Mouse (Mus musculus) spleen, postnatal 4 days (tissue): Measurements from ENCODE around the gene Samd11.

Experiments used
- DNase-seq, 2 experiments: peaks; one replicate each; pipeline ENCODE4 v3.0.0; 2022; ENCODE audit warnings: low spot score in 2 of 2

Samd11 gene

DNA sequence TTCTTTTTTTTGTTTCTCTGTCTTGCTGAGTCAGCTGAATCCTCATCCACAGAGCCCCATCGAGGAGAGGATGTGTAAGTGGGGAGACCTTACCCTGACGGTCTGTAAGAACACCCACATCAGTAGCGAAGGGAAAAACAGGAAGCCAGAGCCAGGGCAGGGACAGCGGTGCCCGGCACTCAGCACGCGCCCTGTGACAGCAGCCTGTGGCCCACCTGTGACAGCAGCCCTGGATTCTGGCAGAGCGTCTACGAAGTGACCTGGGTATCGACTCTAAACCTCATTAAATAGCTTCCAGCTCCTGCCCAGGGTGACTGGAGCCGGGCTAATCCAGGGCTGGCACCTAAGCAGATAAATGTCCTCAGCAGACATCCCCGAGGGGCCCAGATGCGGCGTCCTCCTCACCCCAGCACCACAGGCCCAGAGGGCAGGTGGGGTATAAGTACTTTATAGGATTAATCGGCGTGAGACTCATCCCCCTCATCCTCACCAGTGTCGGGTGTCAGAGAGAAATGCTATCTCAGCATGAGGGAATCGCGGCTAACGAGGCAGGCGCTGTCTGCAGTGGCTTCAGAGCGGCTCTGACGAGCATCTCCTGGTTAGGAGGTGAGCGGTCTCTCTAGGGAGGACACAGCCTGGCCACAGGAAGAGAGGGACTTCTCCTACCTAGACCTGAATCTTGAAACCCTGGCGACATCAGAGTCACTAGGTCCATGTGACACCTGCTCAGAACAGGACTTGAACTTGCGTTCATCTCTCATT lies at the start of gene Samd11:
TSS of gene Samd11 (minus strand) at position 580 of the 762 bp plus-strand sequence.
- no peak for DNase-seq

- DNase-seq: peak; percentile 60 to 79
Measured at GRCm38 (mm10) chr4:156254361-156255077, 938 bp downstream of the Samd11 start.

DNA sequence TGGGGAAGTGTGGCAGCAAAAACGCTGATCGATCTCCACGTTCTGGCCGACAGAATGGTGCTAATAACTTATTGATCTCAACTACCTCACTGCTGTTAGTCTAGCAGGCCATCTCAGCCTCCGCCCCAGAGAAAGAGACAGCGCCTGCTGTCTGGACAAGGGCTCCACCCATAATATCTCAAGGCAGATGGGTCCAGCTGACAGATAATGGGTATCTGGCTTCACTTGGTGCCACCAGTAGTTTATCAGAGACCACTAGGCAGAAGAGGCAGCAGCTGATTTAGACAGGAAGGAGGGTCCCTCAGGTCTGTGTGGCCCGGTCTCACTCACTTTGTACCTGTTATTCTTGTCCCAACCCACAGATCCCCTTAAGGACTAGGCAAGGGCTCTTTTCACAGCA lies 2.4 kb downstream of the Samd11 start:
- DNase-seq: peak in 1 of 2 experiments; percentile 63

DNA sequence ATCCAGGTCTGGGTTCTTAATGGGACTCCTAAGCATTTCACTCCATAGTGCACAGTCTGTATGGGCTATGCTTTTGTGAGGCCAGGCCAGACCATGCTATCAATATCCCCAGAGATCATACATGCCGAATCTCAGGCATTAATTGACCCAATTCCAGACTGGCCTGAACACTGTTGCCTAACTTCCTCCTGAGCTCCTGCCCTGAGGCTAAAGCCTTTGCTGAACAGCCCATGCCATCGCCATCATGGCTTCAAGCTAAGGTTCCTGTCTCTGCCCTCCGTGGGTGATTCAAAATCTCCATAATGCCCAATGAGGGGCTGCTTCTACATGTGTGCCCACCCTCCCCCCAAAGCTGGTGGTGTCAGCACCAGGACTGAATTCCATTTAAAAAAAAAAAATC lies 2.8 kb downstream of the Samd11 start:
- no peak for DNase-seq

DNA sequence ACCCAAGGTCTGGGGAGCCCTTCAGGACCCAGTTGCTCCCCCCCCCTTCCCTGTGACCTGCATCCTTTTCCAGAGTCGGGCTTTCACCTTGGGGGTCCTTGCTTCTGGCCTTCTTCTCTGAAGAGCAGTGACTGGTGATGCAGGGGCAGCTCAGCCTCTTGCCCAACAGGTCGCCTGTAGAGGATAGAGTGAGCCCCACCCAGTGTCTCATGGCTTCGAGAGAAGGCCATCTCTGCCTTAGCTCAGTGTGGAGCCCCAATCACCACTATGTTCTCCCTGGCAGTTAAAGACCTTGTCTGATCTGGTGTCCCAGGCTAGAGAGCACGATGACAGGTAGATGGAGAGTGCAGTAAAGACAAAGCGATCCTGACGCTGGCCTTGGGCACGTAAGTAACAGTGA lies 3.3 kb downstream of the Samd11 start:
- no peak for DNase-seq

GRCm38 (mm10) chr4:156251081-156251480 lies 4.4 kb downstream of the Samd11 start:
- DNase-seq: no peak

- DNase-seq: no peak
Measured at GRCm38 (mm10) chr4:156249567-156249966, 5.9 kb downstream of the Samd11 start.

- DNase-seq: no peak
Measured at GRCm38 (mm10) chr4:156236651-156237447, 18.6 kb downstream of the Samd11 start.

GRCm38 (mm10) chr4:156235808-156236533 lies 19.5 kb downstream of the Samd11 start, which contains the start of gene Noc2l:
Gene Noc2l (plus strand): TSS chr4:156236010.
- peak; percentile 92 to 95 for DNase-seq

DNA sequence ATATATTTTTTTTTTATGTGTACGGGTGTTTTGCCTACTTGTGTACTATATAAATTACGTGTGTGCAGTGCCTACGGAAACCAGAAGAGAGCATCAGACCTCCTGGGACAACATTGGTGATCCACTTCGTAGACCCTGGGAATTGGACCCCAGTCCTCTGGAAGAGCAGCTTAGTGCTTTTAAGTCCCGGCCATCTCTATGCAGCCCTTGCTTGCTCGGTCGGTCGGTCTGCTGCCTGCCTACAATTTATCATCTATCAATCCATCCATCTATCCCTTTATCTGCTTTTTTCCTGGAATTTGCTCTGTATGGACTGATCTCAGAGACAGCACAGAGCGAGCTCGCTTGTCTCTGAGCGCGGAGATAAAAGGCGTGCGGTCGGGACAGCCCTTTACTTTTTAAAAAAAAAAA lies 20.1 kb downstream of the Samd11 start:
- DNase-seq: no peak

GRCm38 (mm10) chr4:156234701-156235213 lies 20.7 kb downstream of the Samd11 start, which contains the start of gene Plekhn1:
Gene Plekhn1 (minus strand): TSS chr4:156234857.
- peak; percentile 77 to 90 for DNase-seq

- no peak for DNase-seq
Measured at GRCm38 (mm10) chr4:156234021-156234501, 21.4 kb downstream of the Samd11 start.

DNA sequence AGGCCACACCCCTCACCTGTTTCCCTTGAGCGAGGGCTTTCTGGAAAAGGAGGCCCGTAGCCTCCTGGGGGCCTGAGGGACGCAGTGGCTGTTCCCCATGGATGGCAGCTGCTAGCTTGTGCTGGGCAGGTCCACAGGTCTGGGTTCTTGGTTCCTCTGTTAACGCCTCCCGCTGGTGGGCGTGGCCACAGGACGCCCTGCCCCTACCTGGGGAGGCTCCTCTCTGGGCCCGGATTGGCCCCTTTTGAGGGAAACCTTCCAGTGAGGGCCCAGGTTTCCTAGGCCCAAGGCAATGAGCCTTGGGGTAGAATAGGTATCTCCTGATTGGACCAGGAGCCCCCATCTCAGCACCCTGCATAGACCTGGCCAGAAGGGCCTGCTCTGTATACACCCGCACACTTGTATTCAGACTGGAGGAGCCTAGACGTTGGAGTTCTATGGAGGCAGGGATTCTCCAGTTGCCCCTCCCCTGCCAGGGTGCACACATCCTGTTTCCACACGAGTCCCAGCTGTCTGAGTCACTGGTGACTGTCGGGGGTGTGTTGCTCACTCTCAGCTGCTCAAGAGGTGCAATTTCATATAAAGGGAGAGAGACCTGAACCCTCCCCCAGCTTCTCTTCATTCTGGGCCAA lies 26.9 kb downstream of the Samd11 start:
- peak in 1 of 2 experiments; percentile 61 for DNase-seq

GRCm38 (mm10) chr4:156227752-156228392 lies 27.6 kb downstream of the Samd11 start:
- DNase-seq: peak in 1 of 2 experiments; percentile 61

DNA sequence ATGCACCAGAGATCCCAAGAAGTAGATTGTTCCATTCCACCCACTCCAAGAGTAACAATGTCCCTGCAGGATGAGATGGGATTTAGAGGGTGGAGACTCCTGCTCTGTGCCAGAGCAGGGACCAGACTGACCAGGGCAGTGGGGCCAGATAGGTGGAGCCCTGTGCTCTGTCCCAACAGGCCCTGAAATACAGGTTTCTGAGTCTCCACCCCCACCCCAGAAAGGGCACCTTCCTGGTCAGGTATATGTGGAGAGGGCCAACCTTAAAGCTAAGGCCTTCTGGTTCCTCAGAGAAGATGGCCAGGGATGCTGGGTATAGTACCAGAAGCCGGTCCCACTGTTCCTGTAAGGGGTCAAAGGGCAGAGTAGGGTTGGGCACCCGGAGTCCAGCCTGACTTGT lies 31.2 kb downstream of the Samd11 start:
- DNase-seq: no peak

- DNase-seq: peak in 1 of 2 experiments; percentile 57
Measured at GRCm38 (mm10) chr4:156219936-156220335, 35.5 kb downstream of the Samd11 start.

DNA sequence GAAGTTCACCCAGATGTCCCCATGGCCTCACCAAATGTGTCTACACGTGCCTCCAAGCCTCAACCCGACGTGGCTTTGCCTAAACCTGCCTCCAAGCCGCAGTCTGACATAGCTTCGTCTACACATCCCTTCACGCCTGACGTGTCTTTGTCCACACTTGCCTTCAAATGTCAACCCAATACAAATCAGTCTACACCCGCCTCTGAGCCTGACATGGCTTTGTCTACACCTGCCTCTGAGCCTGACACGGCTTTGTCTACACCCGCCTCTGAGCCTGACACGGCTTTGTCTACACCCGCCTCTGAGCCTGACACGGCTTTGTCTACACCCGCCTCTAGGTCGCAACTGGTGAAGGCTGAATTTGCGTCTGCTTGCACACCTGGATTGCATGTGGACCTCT lies 37.6 kb downstream of the Samd11 start:
- peak in 1 of 2 experiments; percentile 77 for DNase-seq

- peak in 1 of 2 experiments; percentile 60 for DNase-seq
Measured at GRCm38 (mm10) chr4:156217022-156217669, 38.3 kb downstream of the Samd11 start.

DNA sequence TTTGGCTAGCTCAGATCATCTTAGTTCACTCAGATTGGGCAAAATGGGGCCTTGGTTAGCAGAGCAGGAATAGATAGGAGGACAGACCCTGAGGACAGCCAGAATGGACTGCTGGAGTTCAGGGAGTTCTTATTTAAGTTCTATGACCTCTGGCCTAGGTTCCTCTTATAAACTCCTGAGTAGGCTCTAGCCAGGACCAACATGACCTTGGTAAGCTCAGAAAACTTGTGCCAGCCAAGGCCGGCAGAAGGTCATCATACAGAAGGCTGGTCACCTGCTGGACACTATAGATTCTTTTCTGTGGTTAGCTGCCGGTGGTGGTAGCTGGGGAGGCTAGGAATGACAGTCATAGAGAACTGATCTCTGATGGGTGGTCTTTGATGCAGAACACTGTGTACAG lies 39.3 kb downstream of the Samd11 start:
- DNase-seq: no peak
